Mouse (Mus musculus) urinary bladder, postnatal 25 days (tissue): ENCODE data around the gene Muc3a.

ENCODE experiments used
- DNase-seq: peaks from one replicate; pipeline ENCODE4 v3.0.0; 2022; ENCODE audit warnings: low spot score

Gene Muc3a

GRCm38 (mm10) chr5:137212289-137212688 is at the start of gene Muc3a:
TSS of gene Muc3a (minus strand) at chr5:137212389.
- no peak for DNase-seq

GRCm38 (mm10) chr5:137211114-137211829 is 917 bp downstream of the Muc3a start:
- no peak for DNase-seq

GRCm38 (mm10) chr5:137210689-137211088 is 1.5 kb downstream of the Muc3a start:
- DNase-seq: no peak

GRCm38 (mm10) chr5:137205301-137205700 is 6.9 kb downstream of the Muc3a start:
- DNase-seq: no peak

- DNase-seq: no peak
Measured at GRCm38 (mm10) chr5:137194488-137195120, 17.6 kb downstream of the Muc3a start.

GRCm38 (mm10) chr5:137193279-137193952 is 18.8 kb downstream of the Muc3a start:
- no peak for DNase-seq

- no peak for DNase-seq
Measured at GRCm38 (mm10) chr5:137189326-137189725, 22.9 kb downstream of the Muc3a start.

GRCm38 (mm10) chr5:137185362-137185761 is 26.8 kb downstream of the Muc3a start:
- DNase-seq: no peak

- DNase-seq: no peak
Measured at GRCm38 (mm10) chr5:137179646-137180374, 32.4 kb downstream of the Muc3a start.

- no peak for DNase-seq
Measured at GRCm38 (mm10) chr5:137173967-137174366, 38.2 kb downstream of the Muc3a start.

GRCm38 (mm10) chr5:137172591-137172990 is 39.6 kb downstream of the Muc3a start:
- no peak for DNase-seq

- DNase-seq: no peak
Measured at GRCm38 (mm10) chr5:137171478-137171877, 40.7 kb downstream of the Muc3a start.

- DNase-seq: no peak
Measured at GRCm38 (mm10) chr5:137170836-137171380, 41.3 kb downstream of the Muc3a start.

GRCm38 (mm10) chr5:137167539-137167938 is 44.6 kb downstream of the Muc3a start:
- no peak for DNase-seq

GRCm38 (mm10) chr5:137166012-137166411 is 46.2 kb downstream of the Muc3a start:
- DNase-seq: no peak

GRCm38 (mm10) chr5:137161853-137162252 is 50.3 kb downstream of the Muc3a start:
- DNase-seq: no peak

- DNase-seq: peak; percentile 32
Measured at GRCm38 (mm10) chr5:137159461-137159860, 52.7 kb downstream of the Muc3a start.
